Mouse (Mus musculus): ENCODE data around the gene Plcb2.

Plcb2 gene

GRCm38 (mm10) chr2:118685088-118685487 lies 43.1 kb downstream of the Plcb2 start:
- DNase-seq (ENCODE audit: low spot score in 2 of 2), result no peak

GRCm38 (mm10) chr2:118682544-118683260 lies 45.5 kb downstream of the Plcb2 start:
- DNase-seq (ENCODE audit: low spot score in 2 of 2), result no peak

GRCm38 (mm10) chr2:118680926-118681325 lies 47.3 kb downstream of the Plcb2 start:
- no peak for DNase-seq (ENCODE audit: low spot score in 2 of 2)

GRCm38 (mm10) chr2:118679577-118679976 lies 48.7 kb downstream of the Plcb2 start:
- DNase-seq (ENCODE audit: low spot score in 2 of 2), result no peak

- no peak for DNase-seq (ENCODE audit: low spot score in 2 of 2)
Observed at GRCm38 (mm10) chr2:118677817-118678216, 50.4 kb downstream of the Plcb2 start.

- DNase-seq (ENCODE audit: low spot score in 2 of 2), result no peak
Observed at GRCm38 (mm10) chr2:118676839-118677741, 51.1 kb downstream of the Plcb2 start.

- no peak for DNase-seq (ENCODE audit: low spot score in 2 of 2)
Observed at GRCm38 (mm10) chr2:118674500-118674899, 53.7 kb downstream of the Plcb2 start.

- DNase-seq (ENCODE audit: low spot score in 2 of 2), result no peak
Observed at GRCm38 (mm10) chr2:118673686-118674465, 54.4 kb downstream of the Plcb2 start.

- DNase-seq (ENCODE audit: low spot score in 2 of 2), result no peak
Observed at GRCm38 (mm10) chr2:118671728-118672127, 56.5 kb downstream of the Plcb2 start.

GRCm38 (mm10) chr2:118669785-118670184 lies 58.5 kb downstream of the Plcb2 start:
- no peak for DNase-seq (ENCODE audit: low spot score in 2 of 2)

- no peak for DNase-seq (ENCODE audit: low spot score in 2 of 2)
Observed at GRCm38 (mm10) chr2:118669245-118669644, 59.0 kb downstream of the Plcb2 start.

GRCm38 (mm10) chr2:118667181-118667580 lies 61.1 kb downstream of the Plcb2 start:
- DNase-seq (ENCODE audit: low spot score in 2 of 2), result no peak

GRCm38 (mm10) chr2:118665616-118666015 lies 62.6 kb downstream of the Plcb2 start:
- no peak for DNase-seq (ENCODE audit: low spot score in 2 of 2)

GRCm38 (mm10) chr2:118664975-118665516 lies 63.2 kb downstream of the Plcb2 start:
- DNase-seq (ENCODE audit: low spot score in 2 of 2), result no peak

- no peak for DNase-seq (ENCODE audit: low spot score in 2 of 2)
Observed at GRCm38 (mm10) chr2:118663804-118664766, 64.2 kb downstream of the Plcb2 start.

GRCm38 (mm10) chr2:118662902-118663803 lies 65.1 kb downstream of the Plcb2 start, which contains the start of gene Pak6:
TSS of gene Pak6 (plus strand) at chr2:118663303.
- DNase-seq (ENCODE audit: low spot score in 2 of 2), result peak in 1 of 2 experiments; percentile 42

- no peak for DNase-seq (ENCODE audit: low spot score in 2 of 2)
Observed at GRCm38 (mm10) chr2:118661891-118662290, 66.3 kb downstream of the Plcb2 start.

GRCm38 (mm10) chr2:118659998-118660452 lies 68.2 kb downstream of the Plcb2 start:
- DNase-seq (ENCODE audit: low spot score in 2 of 2), result peak in 1 of 2 experiments; percentile 32

GRCm38 (mm10) chr2:118659493-118659892 lies 68.7 kb downstream of the Plcb2 start:
- DNase-seq (ENCODE audit: low spot score in 2 of 2), result no peak
